Mouse (Mus musculus) gastrocnemius, postnatal 36 days (tissue): ENCODE data around the gene Pkd1l3. TPM values are rescaled to one million over a fixed set of nuclear protein-coding genes. Genes with fewer than 3 reads are reported as not detected.

Experiments
- DNase-seq, 2 experiments: peaks; one replicate each; pipeline ENCODE4 v3.0.0; 2022
- intact Hi-C: fragments of 180-260 bp; cut with DNase I; formaldehyde crosslinking; loops from one replicate; pipeline ENCODE4 v1.15.1; 2025
- total RNA-seq, 2 experiments: library from RNA; stranded (reverse); gene quantifications; 2 replicates each; pipeline ENCODE4 v1.2.3; 2021

Pkd1l3 gene
- total RNA-seq, 2 experiments from 2014 or later = 0.05 TPM; not detected in 1

- intact Hi-C loops = no loop called here
- DNase-seq = peak in 1 of 2 experiments; percentile 26
Measured at GRCm38 (mm10) chr8:109609153-109609502, 5.2 kb upstream of the Pkd1l3 start.

- intact Hi-C loops = no loop called here
- DNase-seq = no peak
Measured at GRCm38 (mm10) chr8:109615569-109615968, 1.3 kb downstream of the Pkd1l3 start.

- intact Hi-C loops = no loop called here
- DNase-seq = no peak
Measured at GRCm38 (mm10) chr8:109628638-109629037, 14.3 kb downstream of the Pkd1l3 start.

- DNase-seq = no peak
- intact Hi-C loops = no loop called here
Measured at GRCm38 (mm10) chr8:109632498-109632897, 18.2 kb downstream of the Pkd1l3 start.

GRCm38 (mm10) chr8:109635146-109635545 lies 20.8 kb downstream of the Pkd1l3 start:
- no peak for DNase-seq
- intact Hi-C loops = no loop called here

- intact Hi-C loops = no loop called here
Measured at GRCm38 (mm10) chr8:109638851-109639250, 24.5 kb downstream of the Pkd1l3 start.

GRCm38 (mm10) chr8:109640410-109640809 lies 26.1 kb downstream of the Pkd1l3 start:
- intact Hi-C loops = no loop called here
- DNase-seq = no peak

More at GRCm38 (mm10) chr8:109638851-109639250, 24.5 kb downstream of the Pkd1l3 start:
- DNase-seq = no peak

- intact Hi-C loops = no loop called here
- DNase-seq = no peak
Measured at GRCm38 (mm10) chr8:109641236-109641635, 26.9 kb downstream of the Pkd1l3 start.

GRCm38 (mm10) chr8:109647331-109647730 lies 33.0 kb downstream of the Pkd1l3 start:
- DNase-seq = no peak
- intact Hi-C loops = no loop called here

GRCm38 (mm10) chr8:109648469-109648868 lies 34.2 kb downstream of the Pkd1l3 start:
- no peak for DNase-seq
- intact Hi-C loops = no loop called here

GRCm38 (mm10) chr8:109650801-109651200 lies 36.5 kb downstream of the Pkd1l3 start:
- intact Hi-C loops = no loop called here
- DNase-seq = no peak

GRCm38 (mm10) chr8:109656860-109657259 lies 42.5 kb downstream of the Pkd1l3 start:
- DNase-seq = no peak

GRCm38 (mm10) chr8:109662328-109662727 lies 48.0 kb downstream of the Pkd1l3 start:
- intact Hi-C loops = no loop called here
- no peak for DNase-seq

More at GRCm38 (mm10) chr8:109656860-109657259, 42.5 kb downstream of the Pkd1l3 start:
- intact Hi-C loops = no loop called here

GRCm38 (mm10) chr8:109666616-109667015 lies 52.3 kb downstream of the Pkd1l3 start:
- intact Hi-C loops = no loop called here

GRCm38 (mm10) chr8:109672656-109673055 lies 58.3 kb downstream of the Pkd1l3 start:
- intact Hi-C loops = no loop called here

More at GRCm38 (mm10) chr8:109666616-109667015, 52.3 kb downstream of the Pkd1l3 start:
- no peak for DNase-seq

GRCm38 (mm10) chr8:109673596-109673995 lies 59.3 kb downstream of the Pkd1l3 start:
- intact Hi-C loops = no loop called here
- DNase-seq = no peak

More at GRCm38 (mm10) chr8:109672656-109673055, 58.3 kb downstream of the Pkd1l3 start:
- no peak for DNase-seq

GRCm38 (mm10) chr8:109675896-109676643 lies 61.8 kb downstream of the Pkd1l3 start:
- intact Hi-C loops = no loop called here
- DNase-seq = no peak

- intact Hi-C loops = no loop called here
- DNase-seq = no peak
Measured at GRCm38 (mm10) chr8:109681535-109681934, 67.2 kb downstream of the Pkd1l3 start.

- no peak for DNase-seq
- intact Hi-C loops = no loop called here
Measured at GRCm38 (mm10) chr8:109682120-109682519, 67.8 kb downstream of the Pkd1l3 start.

GRCm38 (mm10) chr8:109687248-109687647 lies 72.9 kb downstream of the Pkd1l3 start:
- no peak for DNase-seq
- intact Hi-C loops = no loop called here

GRCm38 (mm10) chr8:109691769-109692168 lies 77.5 kb downstream of the Pkd1l3 start:
- intact Hi-C loops = loop anchor here (2.0 kb wide), 1 partner anchor 15 kb away; no protein-coding TSS in a partner anchor
- DNase-seq = no peak
